In genomic region chr14:112562246-112562645, GRCm38 (mm10) we compare ENCODE assay signal across 30 mouse cellular contexts.
"Had no signal": no experiment of that assay in that cellular context is flagged by ENCODE, and none has a peak within 500 bp of the region (broad histone marks: within the 10 kb centered on the region; RNA-seq: fewer than 3 reads in every experiment).

No protein-coding gene starts in this region.

- H3K36me3 ChIP-seq: heart, embryonic 12.5 days; heart, embryonic 13.5 days; heart, embryonic 15.5 days; hindbrain, embryonic 10.5 days; hindbrain, embryonic 12.5 days; hindbrain, embryonic 13.5 days; hindbrain, embryonic 15.5 days; intestine, embryonic 15.5 days; kidney, embryonic 15.5 days had no signal

- H3K9me3 ChIP-seq: heart, embryonic 12.5 days; heart, embryonic 13.5 days; heart, embryonic 15.5 days; hindbrain, embryonic 10.5 days; hindbrain, embryonic 12.5 days; hindbrain, embryonic 13.5 days; hindbrain, embryonic 15.5 days; intestine, embryonic 15.5 days; kidney, embryonic 15.5 days had no signal

- H3K4me3 ChIP-seq: heart, embryonic 12.5 days; heart, embryonic 13.5 days; heart, embryonic 15.5 days; hindbrain, embryonic 10.5 days; hindbrain, embryonic 12.5 days; hindbrain, embryonic 13.5 days; hindbrain, embryonic 15.5 days; intestine, embryonic 15.5 days; kidney, embryonic 15.5 days; layer of hippocampus, adult 2 months; left cerebral cortex, adult 2 months had no signal

- H3K27ac ChIP-seq: heart, embryonic 13.5 days; heart, embryonic 15.5 days; hindbrain, embryonic 10.5 days; hindbrain, embryonic 12.5 days; hindbrain, embryonic 13.5 days; hindbrain, embryonic 14.5 days; hindbrain, embryonic 15.5 days; hindbrain, postnatal 0 days; intestine, embryonic 15.5 days; kidney, embryonic 15.5 days; kidney, postnatal 0 days; layer of hippocampus, adult 2 months; left cerebral cortex, adult 2 months had no signal

- H3K9ac ChIP-seq: heart, embryonic 12.5 days; heart, embryonic 13.5 days; heart, embryonic 15.5 days; hindbrain, embryonic 12.5 days; hindbrain, embryonic 13.5 days; hindbrain, embryonic 14.5 days; hindbrain, embryonic 15.5 days; intestine, embryonic 15.5 days; kidney, embryonic 15.5 days had no signal

- DNase-seq: heart, postnatal 10 days; heart, postnatal 14 days; heart, postnatal 36 days; heart, postnatal 4 days; kidney, adult 11 months; kidney, adult 18-20 months; kidney, adult 2 months; kidney, adult 8-10 months; kidney, adult 9 months; kidney, postnatal 10 days; kidney, postnatal 14 days; kidney, postnatal 25 days; kidney, postnatal 36 days; kidney, postnatal 4 days; layer of hippocampus, adult 9-11 months; layer of hippocampus, postnatal 36 days had no signal

- H3K27me3 ChIP-seq: heart, embryonic 12.5 days; heart, embryonic 13.5 days; heart, embryonic 15.5 days; hindbrain, embryonic 12.5 days; hindbrain, embryonic 13.5 days; hindbrain, embryonic 15.5 days; intestine, embryonic 15.5 days; kidney, embryonic 15.5 days had no signal

- H3K4me1 ChIP-seq: heart, embryonic 12.5 days; heart, embryonic 13.5 days; heart, embryonic 15.5 days; hindbrain, embryonic 10.5 days; hindbrain, embryonic 12.5 days; hindbrain, embryonic 13.5 days; hindbrain, embryonic 15.5 days; intestine, embryonic 15.5 days; kidney, embryonic 15.5 days had no signal
